Mouse (Mus musculus): ENCODE results near the gene Smyd3. TPM values are rescaled to one million over a fixed set of nuclear protein-coding genes. Genes with fewer than 3 reads are reported as not detected.

Gene Smyd3
- 10 to 100 TPM; 24.9 to 31.0 TPM for polyA plus RNA-seq (2017; shearing (Covaris generic))

DNA sequence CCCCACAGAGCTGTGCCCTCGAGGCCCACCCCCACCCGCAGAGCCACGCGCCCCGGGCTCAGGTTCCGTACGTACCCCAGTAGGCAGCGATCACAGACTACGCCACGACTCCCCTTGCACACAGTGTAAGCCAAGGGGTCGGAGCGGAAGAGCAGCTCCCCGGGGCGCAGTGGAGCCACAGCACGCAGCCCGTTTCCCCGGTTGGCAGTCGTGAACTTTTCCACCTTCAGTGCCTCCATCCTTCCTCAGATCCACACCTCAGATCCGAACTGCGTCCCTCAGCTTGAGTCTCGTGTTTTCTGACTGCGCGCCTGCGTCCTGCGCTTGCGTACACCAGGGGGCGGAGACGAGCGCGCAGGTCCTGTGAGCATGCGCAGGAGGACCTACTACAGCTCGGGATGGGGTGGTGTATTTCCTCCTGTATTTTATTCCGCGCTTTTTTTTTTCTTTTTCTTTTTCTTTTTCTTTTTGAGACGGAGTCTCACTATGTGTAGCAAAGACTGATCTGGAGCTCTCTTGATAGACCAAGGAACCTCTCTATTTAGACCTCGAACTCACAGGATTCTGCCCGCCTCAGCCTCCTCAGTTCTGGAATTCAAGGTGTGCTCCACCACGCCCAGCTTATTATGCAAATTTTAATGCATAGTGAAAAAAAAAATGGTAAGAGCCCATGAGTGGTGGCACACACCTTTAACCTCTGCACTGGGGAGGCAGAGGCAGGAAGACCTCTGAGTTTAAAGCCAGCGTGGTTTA is at the start of gene Smyd3:
TSS of gene Smyd3 (minus strand) at position 329 of the 753 bp plus-strand sequence.

DNA sequence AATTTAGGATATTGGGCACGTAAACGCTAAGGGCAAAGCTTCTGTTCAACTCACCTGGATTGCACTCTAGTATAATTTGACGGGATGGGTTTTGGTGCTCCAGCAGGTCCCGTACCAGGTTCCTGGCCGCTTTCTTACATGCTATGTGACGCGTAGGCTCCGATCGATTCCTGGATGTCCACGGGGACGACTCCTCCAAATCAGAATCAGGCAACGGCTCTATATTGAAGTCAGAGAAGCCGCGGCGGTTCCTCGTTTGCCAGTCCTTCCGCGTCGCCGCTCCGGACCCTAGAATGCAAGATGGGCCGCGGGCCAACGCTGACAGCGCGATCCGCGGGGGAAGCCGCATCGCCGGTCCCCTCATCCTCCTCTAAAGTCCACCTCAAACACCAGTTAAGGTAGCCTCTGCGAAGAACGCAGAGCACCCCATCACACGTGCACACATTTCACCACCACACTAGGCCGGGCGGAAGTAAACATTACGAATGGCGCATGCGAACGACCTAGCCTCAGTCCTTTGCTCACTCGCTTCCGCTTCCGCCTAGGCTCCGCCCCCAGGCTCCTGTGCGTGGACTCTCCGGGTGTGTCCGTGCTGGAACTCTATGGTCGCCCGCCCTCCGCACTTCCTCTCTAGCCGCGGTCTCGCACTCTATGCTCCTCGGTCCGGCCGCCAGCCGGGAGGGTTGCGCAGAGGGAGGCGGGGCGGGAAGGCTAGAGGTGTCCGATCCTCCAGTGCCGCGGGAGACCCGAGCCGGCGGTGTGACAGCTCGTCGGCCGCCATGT is 28.1 kb upstream of the Smyd3 start, which contains the start of the genes Tfb2m and Cnst:
TSS of gene Tfb2m (minus strand) at position 500 of the 783 bp plus-strand sequence.
TSS of gene Cnst (plus strand) at position 603 of the 783 bp plus-strand sequence.

Other genes with a start within 250 kb of the Smyd3 start
- 10 to 100 TPM; 15.3 to 19.8 TPM for gene Tfb2m, start 28.2 kb upstream of the Smyd3 start, polyA plus RNA-seq (2017; shearing (Covaris generic))
- gene Cnst, start 28.3 kb upstream of the Smyd3 start, polyA plus RNA-seq (2017; shearing (Covaris generic)) = 10 to 100 TPM; 15.7 to 27.2 TPM
- gene Sccpdh, start 150.2 kb upstream of the Smyd3 start, polyA plus RNA-seq (2017; shearing (Covaris generic)) = 1 to 10 TPM; 6.0 to 7.3 TPM
- gene Kif28, start 227.2 kb upstream of the Smyd3 start, polyA plus RNA-seq (2017; shearing (Covaris generic)) = under 1 TPM in 1 of 2 experiments, not detected in 1; 0.26 TPM

All from activated CD4-positive, CD25-positive, alpha-beta regulatory T cell (primary cell).